Mouse (Mus musculus) v-Abl transformed pro-B cells (cell line): ENCODE results near the gene Pex11g.

Experiments
- in situ Hi-C, 2 experiments: fragments of 400-800 bp; cut with MboI; formaldehyde crosslinking; loops; one replicate each; pipeline ENCODE4 v1.15.1; 2025; ENCODE audit not compliant: unreplicated experiment in 2 of 2

Gene Pex11g

DNA sequence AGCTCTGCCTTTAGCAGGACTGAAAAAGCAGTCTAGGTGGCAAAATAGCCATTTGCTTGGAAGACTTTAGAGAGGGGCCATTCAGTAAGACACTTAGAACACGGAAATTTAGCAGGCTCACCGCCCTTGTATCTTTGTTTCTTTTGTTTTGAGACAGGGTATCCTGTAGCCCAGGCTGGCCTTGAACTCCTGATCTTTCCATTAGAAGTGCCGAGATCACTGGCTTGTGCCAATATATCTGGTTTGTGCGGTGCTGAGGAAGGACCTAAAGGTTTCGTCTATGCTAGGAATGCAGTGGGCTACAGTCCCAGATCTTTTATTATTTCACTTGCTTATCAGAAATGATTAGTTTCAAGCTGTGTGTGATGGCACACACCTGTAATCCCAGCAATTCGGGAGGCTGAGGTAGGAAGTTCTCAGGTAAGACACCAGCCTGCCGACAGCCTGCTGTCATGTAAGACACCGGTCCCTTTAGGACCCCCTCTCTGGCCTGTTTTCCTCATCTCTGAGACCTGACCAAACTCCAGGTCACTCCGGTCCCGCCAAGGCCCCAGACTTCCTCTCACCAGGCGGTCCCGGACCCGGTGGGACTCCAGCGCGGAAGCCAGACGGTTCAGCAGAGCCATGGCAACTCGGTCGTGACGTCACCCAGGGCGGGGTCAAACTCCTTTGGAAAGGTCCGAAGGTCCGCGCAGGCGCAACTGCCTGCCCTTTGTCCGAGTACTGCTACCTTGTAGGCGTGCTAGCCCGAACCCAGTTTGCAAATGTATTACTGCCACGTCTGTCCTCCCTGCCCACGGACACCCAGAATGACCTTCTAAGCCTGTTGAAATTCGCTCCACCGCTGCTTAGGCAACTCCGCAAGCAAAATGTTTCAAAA is at the start of gene Pex11g:
Gene Pex11g (minus strand): TSS at position 675 of the 880 bp plus-strand sequence.
- in situ Hi-C loops, result loop anchor here (5.0 to 25.0 kb wide), 3 partner anchors 205 to 1045 kb away; partner anchors contain the start of gene Fcor (in 2 of the 2)

DNA sequence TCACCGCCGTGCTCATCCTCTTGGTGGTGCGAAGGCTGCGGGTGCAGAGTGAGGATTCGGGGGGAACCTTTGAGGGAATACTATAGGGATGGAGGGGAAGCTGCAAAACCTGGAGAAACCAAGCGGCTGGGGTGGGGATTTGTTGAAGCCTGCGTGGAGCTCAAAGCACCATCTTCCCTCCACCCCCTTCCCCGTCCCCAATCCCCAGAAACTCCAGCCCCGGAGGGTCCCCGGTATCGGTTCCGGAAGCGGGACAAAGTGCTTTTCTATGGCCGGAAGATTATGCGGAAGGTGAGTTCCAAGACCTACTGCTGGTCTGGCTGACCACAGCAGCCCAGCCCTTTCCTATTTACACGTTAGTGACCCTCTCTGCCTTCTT is 49.6 kb upstream of the Pex11g start:
- in situ Hi-C loops, result loop anchor here (5.0 to 25.0 kb wide), 4 partner anchors 108 to 845 kb away; partner anchors contain the start of genes Gm49320 (in 2 of the 2), Lrrc8e (in 2 of the 2), Map2k7 (in 2 of the 2) and Pcp2 (in 2 of the 2)

DNA sequence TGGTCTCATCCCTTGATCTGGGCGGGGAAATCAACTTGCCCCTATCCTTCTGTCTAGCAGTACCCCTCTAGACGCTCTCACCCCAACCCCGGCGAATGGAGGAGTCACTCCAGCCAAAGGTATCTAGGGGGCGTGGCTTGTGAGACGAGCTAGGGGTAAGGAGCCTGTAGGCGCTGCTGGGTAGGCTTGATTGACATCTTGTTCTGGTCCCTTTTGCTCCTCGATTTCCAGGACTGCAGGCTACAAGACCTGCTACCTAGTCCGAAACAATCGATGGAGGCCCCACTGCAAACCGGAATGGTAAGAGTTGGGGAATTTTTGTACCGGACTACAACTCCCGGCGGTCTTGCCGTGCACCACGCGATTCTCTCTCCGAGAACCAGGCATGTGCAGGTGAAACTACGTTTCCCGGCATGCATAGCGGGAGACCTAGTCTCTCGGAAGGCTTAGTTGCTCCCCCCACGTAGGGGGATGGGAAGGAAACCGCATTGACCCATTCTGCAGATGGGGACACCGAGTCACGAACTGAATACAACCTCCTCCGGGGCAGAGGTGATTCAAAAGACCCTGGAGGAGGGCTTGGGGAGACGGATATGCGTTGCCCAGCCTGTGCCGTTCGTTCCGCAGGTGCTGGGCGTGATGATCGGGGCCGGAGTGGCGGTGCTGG is 49.1 kb upstream of the Pex11g start:
- in situ Hi-C loops, result loop anchor here (5.0 to 25.0 kb wide), 4 partner anchors 108 to 846 kb away; partner anchors contain the start of genes Gm49320 (in 2 of the 2), Lrrc8e (in 2 of the 2), Map2k7 (in 2 of the 2) and Pcp2 (in 2 of the 2)

DNA sequence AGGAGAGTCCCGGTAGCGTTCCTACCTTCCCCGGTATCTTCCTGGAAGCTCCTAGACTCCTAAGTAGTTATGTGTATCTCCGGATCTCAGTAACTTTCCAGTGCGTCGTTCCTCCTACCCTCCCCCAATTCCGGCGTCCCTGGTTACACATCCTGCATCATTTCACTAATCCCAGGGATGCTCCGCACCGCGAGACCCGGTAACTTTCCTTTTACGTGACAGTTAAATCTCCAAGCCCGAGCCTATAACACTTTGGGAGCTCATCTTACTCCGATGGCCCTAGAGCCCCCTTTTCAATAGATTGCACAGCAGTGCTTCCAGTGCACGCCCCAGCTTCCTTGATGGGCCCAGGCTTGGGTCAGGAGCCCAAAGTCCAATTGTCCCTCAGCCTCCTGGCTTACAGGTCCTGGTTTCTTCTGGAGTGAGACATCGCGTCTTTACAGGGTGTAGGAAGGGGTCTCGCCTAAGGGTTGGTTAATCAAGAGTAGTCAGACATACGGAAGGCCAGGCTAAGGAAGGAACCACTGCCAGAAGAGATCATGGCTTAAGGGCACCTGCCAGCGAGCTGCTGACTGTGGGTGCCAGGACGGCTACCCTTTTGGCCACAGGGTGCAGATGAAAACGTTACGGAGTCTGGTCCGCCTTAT is 48.4 kb upstream of the Pex11g start:
- in situ Hi-C loops, result loop anchor here (5.0 to 25.0 kb wide), 4 partner anchors 109 to 846 kb away; partner anchors contain the start of genes Gm49320 (in 2 of the 2), Lrrc8e (in 2 of the 2), Map2k7 (in 2 of the 2) and Pcp2 (in 2 of the 2)

DNA sequence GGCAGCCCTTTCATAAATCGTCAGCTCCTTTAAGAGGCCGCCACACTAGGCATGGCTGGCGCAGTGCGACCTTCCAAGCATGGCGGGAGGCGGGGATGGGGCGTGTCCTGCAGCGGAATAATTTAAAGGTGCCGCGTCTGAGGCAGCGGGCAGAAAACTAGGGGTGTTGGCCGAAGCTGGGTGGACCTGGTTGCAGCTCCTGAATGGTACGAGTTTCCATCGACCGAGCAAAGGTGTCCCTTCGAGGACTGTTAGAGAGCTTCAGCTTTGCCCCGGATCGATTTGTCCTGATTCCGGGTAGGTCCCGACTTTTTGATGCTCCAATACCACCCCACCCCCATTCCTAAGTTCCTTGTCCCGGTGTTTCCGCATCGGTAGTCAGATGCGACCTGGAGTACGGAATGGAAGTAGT is 47.8 kb upstream of the Pex11g start, which contains the start of gene Pnpla6:
Gene Pnpla6 (plus strand): TSS at position 125 of the 412 bp plus-strand sequence.
- in situ Hi-C loops, result loop anchor here (5.0 to 25.0 kb wide), 4 partner anchors 110 to 847 kb away; partner anchors contain the start of genes Gm49320 (in 2 of the 2), Lrrc8e (in 2 of the 2), Map2k7 (in 2 of the 2) and Pcp2 (in 2 of the 2)

DNA sequence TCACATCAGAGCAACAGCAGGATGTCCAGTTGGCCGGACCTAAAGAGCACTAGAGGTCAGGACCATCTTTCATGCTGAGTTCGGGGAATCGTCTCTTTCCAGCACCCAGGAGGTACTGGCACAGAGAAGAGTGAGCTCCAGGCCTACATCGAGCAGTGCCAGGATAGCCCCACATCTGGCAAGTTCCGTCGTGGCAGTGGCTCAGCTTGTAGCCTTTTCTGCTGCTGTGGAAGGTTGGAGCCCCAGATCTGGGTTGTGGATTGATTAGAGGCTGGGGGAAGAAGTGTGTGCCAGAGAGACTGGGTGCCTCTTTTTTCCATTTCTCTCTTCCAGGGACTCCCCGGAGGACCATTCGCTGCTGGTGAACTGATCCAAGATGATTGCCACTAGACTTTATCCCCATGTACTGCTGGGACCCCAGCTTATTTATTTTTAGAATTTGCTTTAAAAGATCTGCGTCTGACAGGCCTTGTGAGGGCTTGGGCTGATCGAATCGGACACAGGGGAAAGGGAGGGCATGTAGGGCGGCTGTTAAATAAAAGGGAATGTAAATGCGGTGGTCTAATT is 47.3 kb upstream of the Pex11g start:
- in situ Hi-C loops, result loop anchor here (5.0 to 25.0 kb wide), 4 partner anchors 110 to 848 kb away; partner anchors contain the start of genes Gm49320 (in 2 of the 2), Lrrc8e (in 2 of the 2), Map2k7 (in 2 of the 2) and Pcp2 (in 2 of the 2)

DNA sequence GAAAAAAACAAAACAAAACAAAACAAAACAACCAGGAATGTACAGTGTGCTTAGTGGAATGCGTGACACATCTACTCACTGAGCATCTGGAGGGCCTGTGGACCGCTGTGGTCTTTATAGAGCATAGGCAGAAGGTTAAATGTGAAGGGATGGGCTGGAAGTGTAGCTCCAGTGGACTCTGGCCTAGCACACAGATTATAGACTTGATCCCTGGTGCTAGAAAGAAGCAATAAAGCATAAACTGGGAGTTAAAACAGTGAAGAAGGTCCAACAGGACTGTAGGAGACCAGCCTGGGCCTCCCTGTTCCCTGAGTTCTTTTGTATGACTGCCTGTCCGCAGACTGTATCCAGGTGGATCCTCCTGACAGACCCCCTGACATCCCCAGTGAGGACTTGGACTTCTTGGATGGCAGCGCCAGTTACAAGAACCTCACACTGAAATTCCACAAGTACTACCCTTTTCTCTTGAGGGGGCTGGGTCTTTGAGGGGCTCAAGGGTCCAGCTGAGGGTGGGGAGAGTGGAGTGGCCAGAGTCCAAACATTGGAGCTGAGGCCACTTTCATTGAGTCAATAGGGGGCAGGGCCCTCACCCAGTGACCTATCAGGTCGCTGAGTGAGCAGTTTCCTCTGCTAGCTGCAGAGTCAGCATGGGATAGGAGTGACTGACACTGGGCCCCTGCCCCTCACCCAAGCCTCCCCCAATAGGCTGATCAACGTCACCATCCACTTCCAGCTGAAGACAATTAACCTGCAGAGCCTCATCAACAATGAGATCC is 40.7 kb upstream of the Pex11g start:
- in situ Hi-C loops, result loop anchor here (25.0 kb wide), 2 partner anchors 729 to 854 kb away; partner anchors contain the start of genes Gm49320 (in 2 of the 2), Lrrc8e (in 2 of the 2), Map2k7 (in 2 of the 2) and Tgfbr3l (in 2 of the 2)

DNA sequence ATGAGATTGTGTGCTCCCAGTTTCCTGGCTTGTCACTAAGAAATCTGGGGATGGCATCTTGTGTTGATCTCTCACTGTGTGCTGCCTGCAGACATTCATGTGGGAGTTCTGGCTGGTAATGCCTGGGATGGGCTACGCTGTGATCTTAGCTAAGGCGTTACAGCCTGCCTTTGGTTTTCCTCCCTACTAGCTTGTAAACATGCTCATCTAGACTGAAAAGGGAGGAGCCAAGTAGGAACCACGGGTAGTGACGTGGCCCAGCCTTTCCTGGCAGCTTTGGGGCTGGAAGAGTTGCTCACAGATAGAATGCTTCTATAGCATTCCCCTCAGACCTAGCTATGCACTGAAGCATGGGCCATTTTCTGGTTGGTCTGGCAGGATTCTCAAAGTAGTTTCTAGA is 34.7 kb upstream of the Pex11g start:
- in situ Hi-C loops, result loop anchor here (25.0 kb wide), 2 partner anchors 735 to 860 kb away; partner anchors contain the start of genes Gm49320 (in 2 of the 2), Lrrc8e (in 2 of the 2), Map2k7 (in 2 of the 2) and Tgfbr3l (in 2 of the 2)

DNA sequence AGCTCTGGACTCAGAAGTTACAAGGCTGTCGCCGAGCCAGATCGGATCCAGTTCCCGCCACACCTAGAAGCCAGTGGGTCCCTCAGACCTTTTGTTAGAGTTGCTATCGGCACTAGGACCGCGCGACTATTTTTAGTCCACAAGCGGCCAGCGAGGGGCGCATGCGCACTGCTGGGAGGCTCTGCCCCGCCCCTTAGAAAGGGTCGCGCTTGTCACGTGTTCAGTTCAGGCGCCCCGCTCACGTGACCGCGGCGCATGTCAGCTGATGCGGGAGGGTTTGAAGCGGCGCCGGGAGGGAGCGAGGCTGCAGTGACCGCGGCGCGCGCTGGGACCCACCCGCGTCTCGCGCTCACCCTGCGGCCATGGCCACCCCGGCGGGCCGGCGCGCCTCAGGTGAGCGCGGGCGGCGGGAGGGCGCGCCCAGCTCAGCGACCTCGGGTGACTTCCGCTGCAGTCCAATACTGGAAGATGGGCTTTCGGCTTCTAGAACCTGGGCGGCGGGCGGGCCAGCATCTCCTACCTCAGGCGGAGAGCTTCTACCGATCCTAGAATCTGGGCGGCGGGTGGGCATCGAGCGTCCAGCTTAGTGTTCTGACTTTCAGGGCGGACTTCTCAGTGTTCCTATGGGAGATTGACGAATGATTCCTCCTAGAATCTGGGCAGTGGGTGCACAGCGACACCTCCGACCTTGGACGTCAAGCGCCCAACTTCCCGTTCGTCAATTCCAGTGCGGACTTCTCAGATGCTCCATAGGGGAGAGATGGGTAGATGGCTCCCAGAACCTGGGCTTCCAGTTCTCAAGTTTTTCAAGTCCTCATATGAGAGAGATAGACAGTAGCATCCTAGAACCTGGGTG is 33.0 kb upstream of the Pex11g start, which contains the start of gene Mcoln1:
Gene Mcoln1 (plus strand): TSS at position 223 of the 856 bp plus-strand sequence.
- in situ Hi-C loops, result loop anchor here (25.0 kb wide), 2 partner anchors 737 to 862 kb away; partner anchors contain the start of genes Gm49320 (in 2 of the 2), Lrrc8e (in 2 of the 2), Map2k7 (in 2 of the 2) and Tgfbr3l (in 2 of the 2)

DNA sequence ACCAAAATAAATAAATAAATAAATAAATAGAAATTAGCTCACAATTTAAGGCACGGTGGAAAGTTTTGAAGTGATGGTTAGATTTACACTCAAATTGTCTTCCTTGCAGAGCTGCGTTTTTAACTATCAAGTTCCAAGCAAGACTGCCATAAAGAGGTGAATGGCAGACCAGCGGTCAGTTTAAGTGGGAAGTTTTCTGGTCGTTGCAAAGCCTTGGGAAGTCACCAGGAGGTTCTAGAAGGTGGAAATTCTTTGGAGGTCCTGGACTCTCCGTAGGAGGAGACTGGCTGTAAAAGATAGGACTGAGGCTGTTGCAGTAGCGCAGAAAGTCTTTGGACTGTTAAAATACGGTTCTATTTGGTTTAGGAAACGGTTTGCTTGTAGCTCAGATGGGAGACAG is 32.3 kb upstream of the Pex11g start:
- in situ Hi-C loops, result loop anchor here (10.0 to 25.0 kb wide), 3 partner anchors 738 to 1175 kb away; partner anchors contain the start of genes Gm49320 (in 2 of the 2), Lrrc8e (in 2 of the 2), Map2k7 (in 2 of the 2) and Tgfbr3l (in 2 of the 2)

DNA sequence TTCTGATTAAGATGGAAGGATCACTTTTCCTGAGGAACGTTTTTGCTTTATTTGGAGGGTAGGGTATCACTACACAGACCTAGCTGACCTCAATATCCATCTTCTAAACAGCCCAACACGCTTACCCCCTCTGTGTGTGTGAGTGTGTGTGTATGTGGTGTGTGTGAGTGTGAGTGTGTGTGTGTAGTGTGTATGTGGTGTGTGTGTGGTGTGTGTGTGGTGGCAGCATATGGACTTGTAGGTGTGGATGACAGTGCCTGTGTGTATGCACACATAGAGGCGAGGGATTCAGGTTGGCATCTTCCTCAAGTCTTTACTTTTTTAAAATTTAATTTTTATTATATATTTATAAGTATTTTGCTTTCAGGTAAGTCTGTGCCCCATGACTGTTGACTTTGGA is 31.1 kb upstream of the Pex11g start:
- in situ Hi-C loops, result loop anchor here in 1 of 2 experiments (10.0 kb wide), 1 partner anchor 1176 kb away; no protein-coding TSS in a partner anchor

DNA sequence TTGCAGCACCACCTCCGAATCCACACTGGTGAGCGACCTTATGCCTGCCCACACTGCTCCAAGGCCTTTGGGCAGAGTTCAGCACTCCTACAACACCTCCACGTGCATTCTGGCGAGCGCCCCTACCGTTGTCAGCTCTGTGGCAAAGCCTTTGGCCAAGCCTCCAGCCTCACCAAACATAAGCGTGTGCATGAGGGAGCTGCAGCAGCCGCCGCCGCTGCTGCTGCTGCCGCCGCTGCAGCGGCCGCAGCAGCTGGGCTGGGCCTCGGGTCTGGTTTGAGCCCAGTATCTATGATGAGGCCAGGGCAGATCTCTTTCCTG is 28.9 kb upstream of the Pex11g start:
- in situ Hi-C loops, result loop anchor here in 1 of 2 experiments (10.0 kb wide), 1 partner anchor 1178 kb away; no protein-coding TSS in a partner anchor

DNA sequence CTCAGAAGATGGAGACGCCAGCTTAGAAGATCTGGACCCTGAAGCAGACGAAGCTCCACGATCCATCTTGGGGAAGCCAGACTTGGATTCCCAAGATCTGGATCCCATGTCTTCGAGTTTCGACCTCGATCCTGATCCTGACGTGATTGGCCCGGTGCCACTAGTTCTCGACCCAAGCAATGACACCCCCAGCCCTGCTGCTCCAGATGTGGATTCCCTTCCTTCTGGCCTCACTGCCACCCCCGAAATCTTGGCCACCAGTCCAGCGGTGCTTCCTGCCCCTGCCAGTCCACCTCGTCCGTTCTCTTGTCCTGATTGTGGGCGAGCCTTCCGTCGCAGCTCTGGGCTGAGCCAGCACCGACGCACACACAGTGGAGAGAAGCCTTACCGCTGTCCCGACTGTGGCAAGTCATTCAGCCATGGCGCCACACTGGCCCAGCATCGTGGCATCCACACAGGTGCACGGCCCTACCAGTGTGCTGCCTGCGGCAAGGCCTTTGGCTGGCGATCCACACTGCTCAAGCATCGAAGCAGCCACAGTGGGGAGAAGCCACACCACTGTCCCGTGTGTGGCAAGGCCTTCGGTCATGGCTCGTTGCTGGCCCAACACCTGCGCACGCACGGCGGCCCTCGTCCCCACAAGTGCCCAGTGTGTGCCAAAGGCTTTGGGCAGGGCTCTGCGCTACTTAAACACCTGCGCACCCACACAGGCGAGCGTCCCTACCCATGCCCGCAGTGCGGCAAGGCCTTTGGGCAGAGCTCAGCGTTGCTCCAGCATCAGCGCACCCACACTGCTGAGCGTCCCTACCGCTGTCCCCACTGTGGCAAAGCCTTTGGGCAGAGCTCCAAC is 28.3 kb upstream of the Pex11g start:
- in situ Hi-C loops, result loop anchor here in 1 of 2 experiments (10.0 kb wide), 1 partner anchor 1179 kb away; no protein-coding TSS in a partner anchor

DNA sequence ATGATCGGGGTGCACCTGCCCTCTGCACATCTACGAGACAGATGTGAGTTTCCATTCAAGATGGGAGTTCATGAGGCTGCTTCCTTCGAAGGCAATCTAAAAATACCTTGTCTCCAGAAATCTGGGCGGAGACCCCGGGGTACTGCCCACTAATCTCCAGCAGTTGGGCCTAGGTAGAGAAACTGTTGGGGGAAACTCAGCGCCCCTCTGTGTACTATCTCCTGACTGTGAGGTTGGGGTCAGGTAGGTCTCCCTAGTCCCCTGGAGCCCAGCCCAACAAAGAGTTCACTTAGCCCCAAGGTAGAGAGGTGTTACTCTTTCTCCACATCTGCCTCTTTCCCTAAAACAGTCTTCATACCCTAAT is 26.3 kb upstream of the Pex11g start:
- in situ Hi-C loops, result loop anchor here in 1 of 2 experiments (10.0 kb wide), 1 partner anchor 1181 kb away; no protein-coding TSS in a partner anchor

DNA sequence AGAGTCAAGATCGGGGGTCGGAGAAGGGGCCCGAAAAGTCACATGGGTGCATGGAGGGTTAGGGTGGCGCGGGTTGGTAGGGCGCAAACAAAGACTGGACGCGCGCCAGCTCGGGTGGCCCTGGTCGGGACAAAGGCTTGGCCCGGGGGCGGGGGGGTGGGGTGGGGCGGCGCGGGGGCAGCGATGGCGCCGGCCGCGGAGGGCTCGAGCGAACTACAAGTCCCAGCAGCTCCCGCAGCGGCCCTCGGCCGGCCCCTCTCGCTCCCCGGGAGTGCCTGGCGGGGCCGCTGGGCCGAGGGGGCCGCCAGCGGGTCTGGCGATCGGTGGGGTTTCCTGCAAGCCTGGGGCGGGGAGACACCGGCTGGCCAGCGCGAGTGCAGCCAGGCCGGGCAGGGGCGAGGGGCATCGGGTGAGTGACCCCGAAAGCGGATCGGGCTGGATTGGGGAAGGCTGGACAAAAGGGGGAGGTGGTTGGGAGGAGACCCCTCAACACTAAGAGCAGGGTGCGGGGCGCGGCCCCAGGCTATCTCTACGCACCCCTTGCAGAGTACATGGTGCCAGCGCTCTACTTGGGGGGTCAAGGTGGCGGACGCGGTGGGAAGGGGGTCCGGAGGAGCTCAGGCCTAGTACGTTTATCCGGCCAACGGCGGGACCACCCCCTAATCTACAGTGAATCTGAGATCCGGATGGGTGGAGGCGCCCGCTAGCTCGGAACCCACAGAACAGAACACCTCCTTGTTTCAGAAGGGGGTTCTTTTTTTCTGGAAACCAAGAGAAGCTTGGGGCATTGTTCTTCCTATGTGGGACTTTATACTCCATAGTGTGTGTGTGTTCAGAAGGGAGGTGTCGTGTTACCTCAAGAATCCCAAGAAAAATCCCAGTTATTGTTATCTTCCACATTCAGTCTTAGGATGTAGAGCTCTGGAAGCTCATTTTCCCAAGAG is 25.7 kb upstream of the Pex11g start, which contains the start of gene Zfp358:
Gene Zfp358 (plus strand): TSS at position 238 of the 944 bp plus-strand sequence.
- in situ Hi-C loops, result loop anchor here in 1 of 2 experiments (10.0 kb wide), 1 partner anchor 1182 kb away; no protein-coding TSS in a partner anchor
